Mouse (Mus musculus) thymus, postnatal 25 days (tissue): ENCODE measurements around the gene Timp1.

Experiments used
- DNase-seq: peaks from one replicate; pipeline ENCODE4 v3.0.0; 2022

Gene Timp1

DNA sequence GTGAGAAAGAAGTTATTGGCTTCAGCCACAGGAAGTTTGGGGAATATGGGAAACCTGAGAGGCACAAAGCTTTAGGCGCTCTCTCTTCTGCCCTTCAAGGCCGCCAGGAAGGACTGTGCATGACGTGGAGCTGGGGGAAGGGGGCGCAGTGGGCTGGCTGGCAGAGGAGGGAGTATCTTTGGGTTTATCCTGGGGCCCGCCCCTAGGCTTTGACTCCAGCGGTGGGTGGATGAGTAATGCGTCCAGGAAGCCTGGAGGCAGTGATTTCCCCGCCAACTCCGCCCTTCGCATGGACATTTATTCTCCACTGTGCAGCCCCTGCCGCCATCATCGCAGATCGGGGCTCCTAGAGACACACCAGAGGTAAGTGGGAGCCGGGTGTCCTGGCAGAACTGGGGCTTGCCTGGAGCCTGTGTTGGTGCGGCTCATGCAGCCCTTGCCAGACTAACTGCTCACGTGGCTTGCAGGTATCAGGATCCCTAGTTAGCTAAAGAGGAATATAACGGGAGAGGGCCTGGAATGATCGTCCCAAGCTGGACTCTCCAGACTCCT lies at the start of gene Timp1:
Gene Timp1 (plus strand): TSS at position 205 of the 552 bp plus-strand sequence.
- no peak for DNase-seq

DNA sequence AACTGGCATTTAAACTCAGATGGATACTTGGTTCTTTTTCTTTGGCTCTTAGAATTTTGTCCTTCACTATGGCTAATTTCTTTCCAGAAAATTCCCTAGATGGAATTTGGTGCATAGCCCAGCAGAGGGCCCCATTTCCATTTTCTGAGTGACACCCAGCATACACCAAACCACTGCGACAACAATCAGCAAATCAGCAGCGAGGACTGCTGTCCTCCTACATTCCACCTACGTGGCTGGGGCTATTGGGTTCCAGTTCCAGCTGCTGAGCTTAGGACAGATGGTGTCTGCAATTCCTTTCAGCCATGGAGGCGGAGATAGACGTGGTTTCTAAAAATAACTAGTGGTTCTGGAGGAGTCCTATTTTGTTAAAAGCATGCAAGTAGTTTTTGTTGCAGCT lies 41.0 kb upstream of the Timp1 start:
- no peak for DNase-seq

DNA sequence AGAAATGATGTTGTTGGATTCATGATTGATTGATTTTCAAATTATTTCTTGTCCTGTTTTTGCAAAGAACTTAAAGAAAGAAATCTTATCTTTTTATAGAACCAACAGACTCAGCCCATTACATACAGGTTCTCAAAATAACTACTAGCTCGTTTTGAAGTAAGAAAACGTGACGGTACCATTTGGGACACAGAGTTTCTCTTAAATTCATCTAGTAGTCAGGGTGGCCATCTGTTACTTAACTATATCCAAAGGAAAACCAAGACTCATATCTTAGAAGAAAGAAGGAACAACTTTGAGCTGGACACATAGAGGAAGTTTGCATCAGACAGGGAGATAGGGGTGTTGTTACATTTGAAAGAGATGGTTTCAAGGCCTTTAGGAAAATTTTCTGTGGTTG lies 22.7 kb upstream of the Timp1 start:
- no peak for DNase-seq

DNA sequence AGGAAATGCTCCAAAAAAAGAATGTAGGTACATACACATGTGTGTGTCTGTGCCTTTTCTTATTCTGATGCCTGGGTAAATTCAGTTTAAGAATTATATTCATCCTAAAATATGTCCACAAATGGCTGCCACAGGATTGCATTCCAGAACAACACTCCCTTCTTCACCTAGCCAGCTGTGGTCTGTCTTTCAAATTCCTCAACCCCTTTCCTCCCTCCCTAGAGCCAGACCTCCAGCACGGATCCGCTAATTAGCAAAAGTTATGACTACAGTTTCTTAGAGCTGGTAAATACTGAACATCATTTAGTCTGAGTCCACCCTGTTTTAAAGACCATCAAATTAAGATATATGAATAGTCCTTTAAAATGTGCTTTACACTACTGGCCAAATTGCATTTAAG lies 22.1 kb upstream of the Timp1 start:
- DNase-seq, result no peak

DNA sequence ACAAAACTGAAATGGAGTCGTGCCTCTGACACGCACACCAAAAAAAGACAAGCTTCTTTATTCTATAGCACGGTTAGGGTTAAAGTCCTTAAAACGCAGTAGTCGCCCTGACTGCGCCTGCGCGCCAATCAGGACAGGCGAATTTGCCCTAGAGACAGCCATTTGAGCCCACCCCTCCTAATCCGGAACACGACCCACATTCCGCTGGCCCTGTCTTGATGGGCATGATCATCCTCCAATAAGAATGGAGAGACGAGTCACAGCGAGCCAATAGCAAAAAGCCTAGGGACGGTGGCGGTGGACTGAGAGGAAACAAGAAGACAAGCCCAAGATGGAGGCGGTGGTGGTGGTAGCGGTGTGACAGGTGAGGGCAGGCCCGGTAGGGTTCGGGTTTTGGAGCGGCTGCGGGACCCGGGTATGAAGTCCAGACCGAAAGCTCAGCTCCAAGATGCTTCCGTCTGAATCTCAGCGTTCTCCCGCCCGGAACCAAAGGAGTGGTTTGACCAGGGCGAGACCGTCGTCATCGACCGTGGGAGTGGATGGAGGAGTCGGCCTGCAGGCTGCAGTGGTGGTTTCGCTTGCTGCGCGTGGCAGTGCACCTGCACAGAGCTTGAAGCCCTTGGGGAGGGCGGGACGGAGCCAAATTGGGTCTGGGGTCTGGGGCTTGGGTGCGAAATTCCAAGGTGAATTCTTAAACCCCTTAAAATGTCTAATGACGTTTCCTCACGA lies 21.5 kb upstream of the Timp1 start:
- peak; percentile 89 for DNase-seq

DNA sequence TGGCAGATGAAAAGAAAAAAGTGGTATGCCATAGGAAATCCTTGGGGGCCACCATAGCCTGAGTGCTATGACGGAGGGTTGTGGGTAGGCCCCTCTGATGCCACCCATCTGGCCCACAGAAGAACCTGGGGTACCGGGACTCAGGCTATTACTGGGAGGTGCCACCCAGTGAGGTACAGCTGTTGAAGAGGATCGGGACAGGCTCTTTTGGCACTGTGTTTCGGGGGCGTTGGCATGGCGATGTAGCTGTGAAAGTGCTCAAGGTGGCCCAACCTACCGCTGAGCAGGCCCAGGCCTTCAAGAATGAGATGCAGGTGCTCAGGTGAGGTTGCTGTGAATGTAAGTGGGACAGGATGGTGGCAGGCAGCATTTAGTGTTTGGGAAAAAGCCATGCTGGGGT lies 16.2 kb upstream of the Timp1 start:
- DNase-seq, result no peak

DNA sequence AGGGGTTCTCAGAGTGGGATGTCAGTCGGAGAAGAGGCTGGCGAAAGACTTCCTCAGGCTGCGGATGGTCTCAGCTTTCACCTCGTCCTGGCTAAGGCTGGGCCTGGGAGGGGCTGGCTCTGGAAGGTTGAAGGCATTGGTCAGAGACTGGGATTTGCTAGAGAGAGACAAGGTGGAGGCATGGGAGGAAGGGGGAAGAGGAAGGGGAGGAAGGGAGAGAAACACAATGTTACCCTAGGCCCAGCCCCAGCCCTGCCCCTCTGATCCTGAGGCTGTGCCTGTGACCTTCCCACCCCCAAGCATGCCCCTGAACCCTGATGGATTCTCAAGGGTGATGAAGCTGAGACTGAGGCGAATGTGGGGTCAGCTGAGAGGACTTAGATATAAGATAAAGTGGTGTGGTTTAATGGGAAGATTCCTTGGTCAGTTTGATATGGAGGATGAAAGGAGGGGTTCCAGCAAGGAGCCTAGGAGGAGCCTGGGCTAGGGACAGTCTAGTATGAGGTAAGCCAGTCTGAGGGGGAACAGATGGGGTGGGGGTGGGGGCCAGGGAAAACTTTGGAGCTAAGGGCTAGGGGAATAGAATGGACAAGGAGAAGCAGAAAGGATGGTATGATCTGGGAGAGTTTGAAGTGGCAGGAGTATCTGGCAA lies 8.4 kb upstream of the Timp1 start:
- no peak for DNase-seq

DNA sequence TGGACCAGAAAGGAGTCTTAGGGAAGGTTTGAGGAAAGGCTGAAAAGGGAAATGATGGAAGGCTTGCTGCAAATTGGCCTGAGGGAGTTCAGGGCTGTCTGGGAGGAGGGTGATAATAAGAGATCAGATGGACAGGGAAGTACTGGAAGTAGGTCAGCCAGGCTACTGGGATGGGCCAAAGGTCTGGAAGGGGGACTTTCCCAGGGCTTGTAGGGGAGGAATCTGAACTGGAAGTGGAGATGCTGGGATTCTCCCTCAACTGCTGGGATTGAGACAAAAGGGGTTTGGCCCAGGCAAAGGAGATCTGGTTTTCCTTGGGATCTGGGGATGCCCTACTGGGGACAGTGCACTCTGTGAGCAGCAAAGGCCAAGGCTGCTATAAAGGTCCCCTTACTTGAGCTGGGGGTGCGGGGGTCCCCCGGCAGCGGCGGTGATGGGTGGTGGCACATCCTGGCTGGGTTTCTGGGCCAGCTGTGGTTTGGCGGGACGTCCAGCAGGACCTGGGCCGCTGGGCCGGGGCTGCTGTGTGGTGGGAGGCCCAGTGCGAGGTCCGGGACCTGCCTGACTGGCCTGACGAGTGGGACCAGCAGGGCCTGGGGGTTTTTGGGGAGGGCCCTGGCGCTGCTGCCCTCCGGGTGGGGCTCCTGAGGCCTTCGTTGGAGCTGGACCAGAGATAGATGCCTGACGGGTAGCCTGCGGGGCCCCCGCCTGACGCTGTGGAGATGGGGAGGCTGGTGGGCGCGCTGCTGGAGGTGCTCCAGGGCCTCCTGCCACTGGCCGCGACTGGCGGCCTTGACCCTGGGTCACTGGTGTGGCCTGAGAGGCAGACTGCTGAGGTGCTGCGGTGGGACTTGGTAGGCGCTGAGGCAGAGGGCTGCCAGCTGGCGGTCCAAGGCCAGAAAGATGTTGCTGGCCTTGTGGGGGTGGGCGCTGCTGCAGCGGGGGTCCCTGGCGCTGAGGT lies 7.6 kb upstream of the Timp1 start:
- no peak for DNase-seq

DNA sequence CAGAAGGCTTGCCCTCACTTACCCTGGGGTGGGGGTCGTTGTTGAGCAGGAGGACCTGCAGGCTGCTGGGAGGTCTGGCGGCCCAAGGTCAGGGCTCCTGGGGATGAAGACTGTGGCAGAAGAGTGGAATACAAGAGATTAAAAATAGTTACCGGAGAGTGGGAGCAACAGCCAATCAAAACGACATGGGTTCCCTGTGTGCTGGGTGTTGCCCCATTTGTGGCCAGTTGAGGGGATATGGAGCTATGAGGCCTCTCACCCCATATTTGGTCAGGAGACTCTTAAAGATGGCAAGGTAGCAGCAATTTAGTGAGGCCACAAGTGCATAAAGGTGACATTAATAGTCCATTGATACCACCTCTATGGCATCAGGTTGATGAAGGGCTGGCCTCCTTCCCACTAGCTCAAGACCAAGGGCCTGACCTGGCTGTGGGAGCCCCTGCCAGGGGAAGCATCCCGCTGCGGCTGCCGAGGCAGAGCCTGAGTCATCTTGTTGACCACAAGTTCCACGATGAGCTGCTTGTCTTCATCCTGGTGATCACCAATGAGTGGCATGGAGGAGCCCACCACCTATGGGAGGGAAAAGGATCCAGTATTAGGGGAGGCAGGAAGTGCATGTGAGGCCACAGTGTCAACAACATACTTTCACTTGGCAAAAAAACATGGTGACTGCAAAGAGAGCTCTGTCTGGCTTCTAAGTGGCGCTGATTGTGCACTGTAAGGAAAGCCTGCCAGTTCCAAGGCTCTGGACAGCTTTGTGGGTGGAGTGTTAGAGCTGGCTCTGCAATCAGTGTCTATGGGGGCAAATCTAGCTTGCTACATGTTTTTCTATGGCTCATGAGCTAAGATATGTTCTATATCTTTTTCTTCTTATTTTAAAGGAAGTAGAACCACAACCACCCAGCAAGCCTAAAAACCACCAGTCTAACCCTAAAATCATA lies 6.5 kb upstream of the Timp1 start:
- DNase-seq, result no peak

DNA sequence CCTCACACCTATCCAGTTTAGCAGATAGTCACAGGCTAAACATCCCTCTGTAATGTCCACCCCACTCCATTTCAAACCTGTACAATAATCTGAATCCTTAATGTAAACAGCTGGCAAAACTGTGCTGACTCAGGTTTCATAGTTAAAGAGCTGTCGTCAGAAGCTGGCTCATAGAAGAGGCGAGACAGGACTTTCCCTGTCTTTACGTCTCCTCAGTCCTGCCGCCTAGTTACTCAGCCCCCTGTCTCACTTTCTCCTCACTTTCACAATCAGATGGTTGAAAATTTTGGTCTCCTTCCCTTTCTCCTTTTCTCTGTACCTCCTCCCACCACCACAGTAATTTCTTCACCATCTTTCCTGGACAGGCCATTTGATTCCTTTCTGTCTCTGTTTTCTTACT lies 1.9 kb upstream of the Timp1 start:
- no peak for DNase-seq

DNA sequence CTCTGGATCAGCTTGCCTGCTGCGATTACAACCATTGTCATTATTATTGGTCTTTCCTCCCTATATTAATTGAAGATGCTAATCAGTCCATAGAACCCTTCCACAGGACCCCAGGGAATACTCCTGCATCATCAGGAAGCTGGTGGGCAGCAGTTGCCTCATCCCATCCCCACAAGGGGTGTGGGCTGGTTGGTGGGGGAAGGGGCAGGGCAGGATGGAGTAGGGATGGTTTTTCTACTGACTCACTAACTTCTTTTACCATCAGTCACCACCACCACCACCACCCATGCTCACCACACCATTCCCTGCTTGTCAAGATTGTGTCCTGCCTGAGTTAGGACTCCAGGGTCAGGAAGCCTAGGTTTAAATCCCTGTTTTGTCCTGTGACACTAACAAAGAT lies 763 bp upstream of the Timp1 start:
- no peak for DNase-seq

DNA sequence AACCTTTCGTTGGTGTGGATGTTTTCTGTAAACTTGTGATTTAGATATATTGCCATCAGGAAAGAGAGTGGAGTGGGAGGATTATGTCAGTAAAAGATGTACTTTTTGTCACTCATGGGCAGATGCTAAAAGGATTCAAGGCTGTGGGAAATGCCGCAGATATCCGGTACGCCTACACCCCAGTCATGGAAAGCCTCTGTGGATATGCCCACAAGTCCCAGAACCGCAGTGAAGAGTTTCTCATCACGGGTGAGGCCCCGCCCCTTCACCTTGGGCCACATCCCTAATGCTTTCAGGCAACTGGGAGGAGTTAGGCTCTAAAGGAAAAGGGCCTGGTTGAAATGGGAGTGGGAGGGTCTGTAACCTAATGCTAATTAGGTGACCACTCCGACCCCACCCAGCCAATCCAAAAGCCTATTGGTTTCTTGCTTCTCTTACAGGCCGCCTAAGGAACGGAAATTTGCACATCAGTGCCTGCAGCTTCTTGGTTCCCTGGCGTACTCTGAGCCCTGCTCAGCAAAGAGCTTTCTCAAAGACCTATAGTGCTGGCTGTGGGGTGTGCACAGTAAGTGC lies 3.0 kb downstream of the Timp1 start:
- no peak for DNase-seq

DNA sequence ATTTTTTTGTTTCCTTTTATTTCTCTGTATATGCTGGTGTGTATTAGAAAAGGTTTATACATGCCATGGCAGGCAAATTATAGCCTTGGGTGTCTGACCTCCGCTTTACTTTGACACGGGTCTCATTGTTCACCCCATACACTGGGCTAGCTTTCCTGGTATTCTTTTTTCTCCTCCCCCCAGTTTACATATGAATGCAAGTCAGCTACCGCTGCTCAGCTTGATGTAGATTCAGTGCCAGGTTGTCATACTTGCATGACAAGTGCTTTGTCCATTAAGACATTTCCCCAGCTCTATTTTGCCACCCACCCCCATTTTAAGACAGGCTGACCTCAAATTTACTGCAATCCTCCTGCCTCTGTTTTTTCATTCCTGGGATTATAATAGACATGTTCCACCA lies 5.3 kb downstream of the Timp1 start:
- DNase-seq, result no peak

DNA sequence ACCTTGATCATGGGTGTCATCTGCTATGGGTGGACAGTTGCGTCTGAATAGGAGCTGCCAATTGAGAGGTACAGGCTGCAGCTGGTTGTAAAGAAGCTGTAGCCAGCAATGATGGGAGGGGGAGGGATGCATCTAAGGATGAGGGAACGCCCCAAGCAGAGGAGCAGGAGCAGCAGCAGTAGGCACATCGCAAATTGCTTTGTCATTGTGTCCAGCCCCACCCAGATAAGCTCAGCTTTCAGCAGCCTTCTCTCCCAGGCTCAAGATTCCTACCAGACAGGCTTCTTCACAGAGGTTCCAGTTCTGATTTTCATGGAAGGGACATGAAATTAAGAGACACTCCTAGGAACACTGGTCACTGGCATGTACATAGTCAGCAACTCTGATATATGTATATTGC lies 40.1 kb downstream of the Timp1 start:
- no peak for DNase-seq

DNA sequence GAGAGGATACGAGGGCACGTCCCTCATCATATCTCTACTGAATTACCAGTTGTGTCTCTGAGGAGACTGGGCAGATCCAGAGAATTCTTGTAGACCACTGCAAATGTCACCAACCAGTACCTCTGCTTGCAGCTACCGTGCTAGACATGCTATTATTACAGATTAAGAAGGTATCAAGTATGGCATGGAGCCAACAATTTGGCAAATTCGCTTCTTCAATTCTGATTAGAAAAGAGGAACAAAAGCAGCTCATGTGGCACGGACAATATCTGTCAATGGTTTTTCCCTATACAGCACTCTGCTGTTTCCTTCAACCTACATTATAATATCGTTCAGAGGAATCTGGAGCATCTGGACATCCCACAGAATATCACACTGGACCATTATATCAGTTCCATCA lies 43.8 kb downstream of the Timp1 start:
- DNase-seq, result no peak

DNA sequence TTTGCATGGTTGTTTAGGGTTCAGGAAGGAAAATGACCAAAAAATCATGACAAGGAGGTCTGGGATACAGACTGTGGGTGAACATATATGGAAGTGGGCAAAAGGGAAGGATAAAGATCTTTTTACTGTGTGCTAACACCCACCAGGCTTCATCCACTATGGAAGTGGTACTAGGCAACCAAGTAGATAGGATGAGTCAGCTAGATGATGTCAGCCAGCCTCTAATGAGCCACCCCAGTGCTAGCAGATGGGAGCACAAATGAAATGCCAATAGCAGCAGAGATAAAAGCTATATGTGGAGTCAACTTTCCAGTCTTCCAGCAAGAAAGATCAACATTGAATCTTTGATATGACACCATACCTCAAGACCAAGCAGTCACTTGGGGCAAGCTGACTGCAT lies 45.1 kb downstream of the Timp1 start:
- no peak for DNase-seq

DNA sequence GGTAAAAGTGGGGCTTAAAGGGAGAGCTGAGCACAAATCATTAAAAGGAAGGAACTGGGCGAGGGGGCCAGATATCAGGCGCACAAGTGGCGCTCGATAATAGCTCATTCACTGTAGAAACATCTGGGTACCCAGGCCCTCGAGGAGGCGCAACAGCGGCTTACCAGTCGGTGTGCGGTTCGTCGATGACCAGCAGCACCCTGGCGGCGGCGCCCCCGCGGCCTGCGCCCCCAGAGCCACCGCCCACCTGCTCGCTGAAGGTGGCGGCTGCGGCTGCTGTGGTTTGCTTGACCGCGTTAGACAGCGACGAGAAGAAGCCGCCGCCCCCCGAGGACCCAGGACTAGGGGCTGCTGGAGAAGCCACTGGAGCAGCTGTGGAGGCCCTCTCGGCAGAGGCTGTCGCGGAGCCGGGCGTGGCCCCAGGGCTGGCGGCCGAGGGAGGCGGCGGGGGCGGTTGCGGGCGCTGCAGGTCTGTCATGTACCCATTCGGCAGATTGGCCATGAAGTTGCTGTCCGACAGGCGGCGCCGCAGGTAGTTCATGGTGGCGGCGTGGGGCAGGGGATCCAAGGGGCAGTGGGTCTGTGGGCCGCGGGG lies 50.4 kb downstream of the Timp1 start:
- DNase-seq, result no peak

DNA sequence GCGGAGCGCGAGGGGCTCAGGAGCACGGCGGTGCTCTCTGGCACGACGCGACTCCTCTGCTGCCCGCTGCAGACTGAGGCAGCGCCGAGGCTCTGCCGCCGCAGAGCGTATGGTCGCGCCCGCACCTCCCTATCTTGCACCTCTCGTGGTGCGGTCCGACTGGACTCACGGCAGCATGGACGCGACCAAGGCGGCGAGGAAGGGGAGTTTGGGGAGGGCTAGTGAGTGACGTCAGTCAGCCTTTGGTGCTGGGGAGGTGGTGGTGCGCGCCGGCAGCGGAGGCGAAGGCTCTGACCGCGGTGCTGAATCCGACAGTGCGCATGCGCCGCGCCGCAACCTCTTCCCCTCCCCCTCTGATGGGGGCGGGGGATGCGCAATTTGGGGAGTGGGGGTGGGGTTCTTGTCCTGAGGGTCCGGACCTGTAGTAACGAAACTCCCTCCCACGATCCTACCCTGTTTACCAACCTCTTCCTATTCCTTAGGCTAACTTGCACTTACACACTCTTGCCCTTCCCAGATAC lies 50.9 kb downstream of the Timp1 start, which contains the start of gene Syn1:
Gene Syn1 (minus strand): TSS at position 161 of the 521 bp plus-strand sequence.
- peak; percentile 66 for DNase-seq

DNA sequence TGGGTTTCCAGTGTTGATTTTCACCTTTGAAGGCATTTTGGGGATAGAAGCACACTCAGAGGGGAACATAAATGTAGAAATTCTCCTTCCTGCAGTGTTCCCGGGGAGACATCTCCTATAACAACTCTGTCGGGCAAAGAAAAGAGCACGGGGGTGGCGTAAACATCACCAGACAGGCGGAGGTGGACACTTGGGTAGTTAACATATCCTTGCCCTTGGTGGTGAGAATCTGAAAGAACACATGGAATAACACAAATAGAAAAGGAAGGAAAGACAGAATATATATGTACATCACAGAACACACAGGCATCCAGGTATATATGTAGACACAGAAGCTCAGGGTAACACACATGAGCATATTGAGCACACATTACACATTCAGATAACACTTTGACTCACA lies 51.4 kb downstream of the Timp1 start:
- no peak for DNase-seq

DNA sequence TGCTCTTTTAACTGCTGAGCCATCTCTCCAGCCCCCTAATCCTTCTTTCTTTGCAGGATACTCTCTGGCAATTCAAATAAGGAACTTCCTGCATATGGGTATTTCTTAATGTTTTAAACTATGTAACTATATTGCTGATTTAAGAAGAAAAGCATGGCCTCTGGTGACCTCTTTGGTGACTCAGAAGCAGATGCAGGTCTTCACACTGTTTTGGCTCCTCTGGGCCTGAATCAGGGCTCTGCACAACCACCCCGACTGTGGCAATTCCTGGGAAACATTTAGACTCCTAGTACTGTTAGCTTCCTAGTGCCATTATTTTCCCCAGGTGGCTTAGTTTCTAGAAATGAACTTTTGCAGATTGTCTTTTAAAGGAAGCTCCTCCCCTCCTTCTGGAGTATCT lies 53.5 kb downstream of the Timp1 start:
- no peak for DNase-seq
